Mouse (Mus musculus) kidney, adult 2 months (tissue): ENCODE data around the gene Olfr279.

ENCODE experiments used
- CTCF ChIP-seq: fragments of 200-500 bp; conservative IDR thresholded peaks from 2 replicates; pipeline ENCODE4 v1.5.1; 2011; ENCODE audit warnings: low read depth, mild to moderate bottlenecking, control low read depth, low read length, moderate library complexity, mixed read lengths; ENCODE audit not compliant: insufficient read depth, insufficient read length
- POLR2A ChIP-seq: fragments of 200-500 bp; IDR thresholded peaks from one replicate; pipeline ENCODE4 v1.6.1; 2011; ENCODE audit warnings: low read depth, low read length, control low read depth

- TF ChIP-seq CTCF: peak; percentile 88
- no peak for TF ChIP-seq POLR2A
Measured at GRCm38 (mm10) chr15:98517380-98518355, 25.5 kb downstream of the Olfr279 start.
